Mouse (Mus musculus): Measurements from ENCODE around the gene Nckap5l.

DNA sequence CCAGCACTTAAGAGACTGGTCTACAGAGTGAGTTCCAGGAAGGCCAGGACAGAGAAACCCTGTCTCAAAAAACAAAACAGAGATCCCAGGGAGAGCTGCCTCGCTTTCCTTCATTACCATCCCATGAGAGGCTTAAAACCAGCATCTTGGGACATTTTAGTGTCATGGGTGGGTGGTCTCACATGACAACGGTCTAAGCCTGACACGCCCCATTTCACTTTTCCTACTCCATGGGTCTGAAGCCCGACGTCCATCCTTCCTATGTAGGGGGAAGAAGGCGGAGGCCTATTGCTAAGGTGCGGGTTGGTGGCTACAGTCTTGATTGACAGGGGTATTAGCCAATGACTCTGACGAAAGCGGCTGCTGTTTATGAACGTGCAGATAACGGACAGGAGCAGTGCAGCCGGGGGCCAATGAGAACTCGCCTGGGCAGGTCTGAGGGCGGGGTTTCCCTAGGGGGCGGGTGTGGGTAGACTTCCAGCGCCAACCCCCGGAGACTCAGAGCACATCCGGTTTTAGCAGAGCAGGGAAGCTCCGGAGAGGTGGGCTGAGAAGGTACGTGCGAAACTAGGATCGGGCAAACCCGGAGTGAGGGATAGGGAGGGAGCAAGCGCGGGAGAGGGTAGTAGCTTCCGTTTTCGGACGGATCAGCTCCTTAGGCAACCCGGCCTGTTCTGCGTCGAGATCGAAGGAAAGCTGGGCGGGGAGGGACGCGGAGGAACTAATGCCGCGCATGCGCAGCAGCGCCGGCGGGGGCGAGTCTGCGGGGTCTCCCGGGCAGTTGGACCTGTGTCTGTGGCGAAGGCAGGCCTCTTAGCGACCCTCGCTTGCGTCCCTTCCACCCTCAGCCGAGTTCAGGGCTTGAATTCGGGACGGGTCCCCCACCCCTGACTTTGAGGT, 64.8 kb downstream of the Nckap5l start, which contains the start of gene Tmbim6:
- TF ChIP-seq CTCF (conservative IDR thresholded peaks at IDR 0.05 in 1 of 2, IDR thresholded peaks at IDR 0.05 in 1 of 2; ENCODE audit: low read depth in 2 of 2, low read length in 2 of 2) = no peak
- no peak for TF ChIP-seq ZC3H11A (IDR thresholded peaks at IDR 0.05; ENCODE audit: low read depth, low read length)
- TF ChIP-seq KAT2A (IDR thresholded peaks at IDR 0.05; ENCODE audit: insufficient replicate concordance, low read length) = peak; percentile 63; the same call in 1 of the 2 replicates
- TF ChIP-seq EP300 (IDR thresholded peaks at IDR 0.05; ENCODE audit: low read length) = no peak
- peak; percentile 70; the same call in 1 of the 2 replicates for TF ChIP-seq POLR2AphosphoS2 (IDR thresholded peaks at IDR 0.05; ENCODE audit: low read depth, low read length)
- no peak for TF ChIP-seq ZKSCAN1 (IDR thresholded peaks at IDR 0.05; ENCODE audit: borderline replicate concordance, low read depth, low read length)
- TF ChIP-seq PAX5 (IDR thresholded peaks at IDR 0.05; ENCODE audit: low read length) = no peak
- peak; percentile 98 for TF ChIP-seq POLR2A (IDR thresholded peaks at IDR 0.05; ENCODE audit: low read depth, low read length)
- TF ChIP-seq SMC3 (IDR thresholded peaks at IDR 0.05; ENCODE audit: low read depth, low read length) = no peak
- peak; percentile 83 for TF ChIP-seq SIN3A (IDR thresholded peaks at IDR 0.05; ENCODE audit: low read length)
- peak; percentile 96 for TF ChIP-seq NRF1 (IDR thresholded peaks at IDR 0.05; ENCODE audit: low read depth, low read length)
